Mouse (Mus musculus): ENCODE measurements around the gene Hpd.
A peak's percentile ranks its signal among the peaks of the same experiment; 100 is the strongest.

Gene Hpd

DNA sequence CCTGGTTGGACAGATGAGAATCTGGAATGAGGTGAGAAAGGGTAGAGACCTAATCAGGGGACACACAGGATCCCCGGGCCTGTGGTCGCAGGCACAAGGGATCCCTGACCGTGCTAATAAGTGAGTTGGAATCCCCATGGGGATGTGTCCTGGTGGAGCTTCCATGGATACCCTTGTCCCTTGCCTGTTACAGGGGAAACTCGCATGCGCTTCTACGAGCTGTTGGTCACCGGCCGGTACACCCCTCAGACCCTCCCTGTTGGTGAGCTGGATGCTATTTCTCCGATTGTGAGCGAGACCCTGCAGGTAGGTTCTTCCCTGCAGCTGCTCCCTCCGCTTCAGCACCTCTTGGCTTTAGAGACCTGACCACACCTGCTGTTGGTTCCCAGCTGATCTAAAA lies 36.2 kb downstream of the Hpd start:
- no peak for DNase-seq

GRCm38 (mm10) chr5:123144746-123145590 lies 37.6 kb downstream of the Hpd start:
- no peak for DNase-seq

DNA sequence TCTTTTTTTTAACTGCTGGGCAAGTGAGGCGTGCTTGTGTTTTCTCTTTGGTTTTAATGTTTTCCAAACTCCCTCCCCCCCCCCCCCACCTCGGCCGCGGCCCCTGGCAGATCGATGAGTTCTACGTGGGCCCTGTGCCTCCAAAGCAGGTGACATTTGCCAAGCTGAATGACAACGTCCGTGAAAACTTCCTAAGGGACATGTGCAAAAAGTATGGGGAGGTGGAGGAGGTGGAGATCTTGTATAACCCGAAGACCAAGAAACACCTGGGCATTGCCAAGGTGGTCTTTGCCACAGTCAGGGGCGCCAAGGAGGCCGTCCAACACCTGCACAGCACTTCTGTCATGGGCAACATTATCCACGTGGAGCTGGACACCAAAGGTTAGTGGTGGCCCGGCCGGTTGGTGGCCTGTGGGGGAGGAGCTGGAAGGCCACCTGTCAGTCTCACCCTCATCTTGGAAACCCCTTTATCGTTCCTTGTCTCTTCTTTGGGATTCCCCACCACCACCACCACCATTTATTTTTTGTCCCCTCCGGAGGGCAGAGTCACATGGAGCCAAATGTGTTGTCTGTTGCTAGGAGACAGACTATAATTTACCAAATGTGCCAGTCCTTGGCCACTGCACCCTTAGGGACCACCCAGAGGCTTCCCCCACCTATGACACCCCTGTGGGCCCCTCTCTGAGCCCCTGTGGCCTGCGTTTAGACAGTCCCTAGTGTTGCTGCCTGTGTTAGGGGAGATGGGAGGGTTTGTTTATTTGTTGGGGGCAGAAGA lies 38.4 kb downstream of the Hpd start:
- peak; percentile 21 to 35 for DNase-seq

- peak; percentile 41 to 54 for DNase-seq
Observed at GRCm38 (mm10) chr5:123143251-123143970, 39.1 kb downstream of the Hpd start.

DNA sequence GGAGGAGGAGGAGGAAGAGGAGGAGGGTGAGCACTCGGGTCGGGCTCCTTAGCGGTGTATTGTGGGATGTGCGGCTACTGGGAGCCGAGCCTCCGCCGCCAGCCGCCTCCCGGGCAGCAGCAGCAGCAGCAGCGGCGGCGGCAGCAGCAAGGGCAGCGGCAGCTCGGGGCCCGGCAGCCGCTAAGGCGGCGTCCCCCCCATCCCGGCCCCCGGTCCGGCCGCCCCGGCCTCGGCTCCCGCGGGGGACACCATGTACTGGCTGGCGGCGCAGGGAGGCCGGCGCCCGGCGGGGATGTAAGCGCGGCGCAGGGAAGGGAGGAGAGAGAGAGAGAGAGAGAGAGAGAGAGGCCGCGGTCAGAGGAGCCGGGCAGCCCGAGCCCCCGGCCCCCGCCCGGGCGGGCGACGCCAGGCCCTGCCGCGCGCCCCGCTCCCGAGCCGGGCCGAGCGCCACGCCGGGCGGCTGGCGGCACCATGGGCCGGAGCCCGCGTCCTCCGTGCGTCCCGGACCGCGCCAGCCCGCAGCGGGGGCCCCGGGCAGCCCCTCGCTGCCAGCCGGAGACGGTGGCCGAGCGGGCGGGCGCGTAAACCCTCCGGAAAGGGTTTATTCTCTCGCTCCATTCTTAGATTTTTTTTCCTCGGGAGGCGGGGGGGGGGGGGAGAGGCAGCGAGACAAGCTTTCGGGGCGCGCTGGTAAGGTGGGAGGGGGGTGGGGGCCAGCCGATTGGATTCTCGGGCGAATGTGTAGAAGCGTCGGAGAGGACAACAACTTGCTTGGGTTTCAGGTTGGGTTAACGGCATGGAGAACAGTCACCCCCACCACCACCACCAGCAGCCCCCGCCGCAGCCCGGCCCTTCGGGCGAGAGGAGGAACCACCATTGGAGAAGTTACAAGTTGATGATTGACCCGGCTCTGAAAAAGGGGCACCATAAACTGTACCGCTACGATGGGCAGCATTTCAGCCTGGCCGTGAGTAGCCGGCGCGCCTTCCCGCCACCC lies 40.1 kb downstream of the Hpd start, which contains the start of gene Setd1b:
Gene Setd1b, plus strand, starts transcription at position 33 of the 997 bp plus-strand sequence.
- DNase-seq = peak; percentile 71 to 73

DNA sequence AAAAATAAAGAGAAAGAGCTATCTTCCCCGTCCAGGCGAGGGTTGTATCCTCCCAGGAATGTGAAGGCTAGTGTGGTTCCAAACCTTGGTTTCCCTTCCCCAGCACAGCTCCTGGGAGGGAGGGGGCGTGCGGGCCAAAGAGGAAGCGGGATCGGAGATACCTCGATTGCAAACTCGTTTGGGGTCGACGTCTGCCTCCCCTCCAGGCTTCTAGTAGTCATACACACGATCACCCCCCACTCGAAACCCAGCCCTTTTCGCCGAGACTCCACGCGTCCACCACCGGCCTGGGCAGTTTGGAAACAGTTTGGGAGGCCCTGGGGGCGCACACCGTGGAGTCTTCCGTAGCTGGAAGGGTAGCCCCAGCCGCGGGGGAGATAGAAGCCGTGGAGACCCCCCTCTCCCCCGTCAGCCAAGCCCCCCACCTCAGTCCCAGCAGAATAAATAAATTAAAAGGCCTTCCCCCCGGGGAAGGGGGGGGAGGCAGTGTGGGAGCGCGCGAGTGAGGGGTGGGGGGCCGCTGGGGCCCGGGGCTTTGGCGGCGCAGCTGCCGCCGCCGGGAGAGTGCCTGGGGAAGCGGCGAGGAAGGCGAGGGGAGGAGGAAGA lies 40.9 kb downstream of the Hpd start:
- DNase-seq = peak; percentile 66 to 70

DNA sequence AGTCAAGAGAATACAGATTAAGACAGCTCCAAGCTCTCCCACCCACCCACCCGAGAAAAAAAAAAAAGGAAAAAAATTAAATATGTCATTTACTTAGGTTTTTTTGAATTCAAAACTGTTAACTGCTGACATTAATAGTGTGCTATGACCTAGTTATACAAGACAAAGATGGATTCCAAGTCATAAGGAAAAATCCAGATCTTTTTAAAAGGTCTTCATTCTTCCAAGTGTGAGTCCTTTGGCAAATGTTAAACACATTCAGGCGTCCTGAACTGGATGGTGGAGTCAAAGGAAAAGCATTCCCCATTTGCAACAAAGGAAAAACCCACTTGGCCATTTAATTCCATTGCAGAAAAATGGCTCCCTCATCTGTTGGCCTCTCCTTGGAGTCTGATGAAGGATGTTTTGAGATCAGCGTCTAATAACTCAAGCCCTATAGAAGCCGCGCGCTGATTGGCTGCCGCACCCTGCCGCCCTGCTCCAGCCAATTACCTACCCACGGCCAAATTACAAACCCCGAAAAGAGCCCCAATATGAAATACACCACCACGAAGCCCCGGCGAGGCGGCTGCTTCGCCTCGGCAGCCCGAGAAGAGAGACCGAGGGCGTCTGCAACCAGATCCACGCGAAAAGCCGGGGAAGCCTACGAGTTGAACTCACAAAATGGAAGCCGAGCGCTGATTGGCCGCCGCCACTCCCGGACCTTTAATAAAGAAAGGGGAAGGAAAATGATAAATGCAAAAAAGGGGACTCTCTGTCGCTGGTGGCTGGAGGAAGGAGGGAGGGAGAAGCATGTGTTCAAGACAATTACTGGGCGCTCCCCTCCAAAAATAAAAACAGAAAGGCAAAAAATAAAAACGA lies 41.6 kb downstream of the Hpd start:
- DNase-seq = peak; percentile 95

GRCm38 (mm10) chr5:123139722-123140627 lies 42.6 kb downstream of the Hpd start:
- peak; percentile 33 to 57 for DNase-seq

- DNase-seq = peak; percentile 90 to 94
Observed at GRCm38 (mm10) chr5:123138953-123139721, 43.4 kb downstream of the Hpd start.

GRCm38 (mm10) chr5:123138230-123138911 lies 44.2 kb downstream of the Hpd start:
- DNase-seq = peak in 1 of 2 experiments; percentile 50

GRCm38 (mm10) chr5:123137910-123138229 lies 44.7 kb downstream of the Hpd start:
- no peak for DNase-seq

GRCm38 (mm10) chr5:123137044-123137909 lies 45.2 kb downstream of the Hpd start:
- DNase-seq = peak; percentile 64 to 73

DNA sequence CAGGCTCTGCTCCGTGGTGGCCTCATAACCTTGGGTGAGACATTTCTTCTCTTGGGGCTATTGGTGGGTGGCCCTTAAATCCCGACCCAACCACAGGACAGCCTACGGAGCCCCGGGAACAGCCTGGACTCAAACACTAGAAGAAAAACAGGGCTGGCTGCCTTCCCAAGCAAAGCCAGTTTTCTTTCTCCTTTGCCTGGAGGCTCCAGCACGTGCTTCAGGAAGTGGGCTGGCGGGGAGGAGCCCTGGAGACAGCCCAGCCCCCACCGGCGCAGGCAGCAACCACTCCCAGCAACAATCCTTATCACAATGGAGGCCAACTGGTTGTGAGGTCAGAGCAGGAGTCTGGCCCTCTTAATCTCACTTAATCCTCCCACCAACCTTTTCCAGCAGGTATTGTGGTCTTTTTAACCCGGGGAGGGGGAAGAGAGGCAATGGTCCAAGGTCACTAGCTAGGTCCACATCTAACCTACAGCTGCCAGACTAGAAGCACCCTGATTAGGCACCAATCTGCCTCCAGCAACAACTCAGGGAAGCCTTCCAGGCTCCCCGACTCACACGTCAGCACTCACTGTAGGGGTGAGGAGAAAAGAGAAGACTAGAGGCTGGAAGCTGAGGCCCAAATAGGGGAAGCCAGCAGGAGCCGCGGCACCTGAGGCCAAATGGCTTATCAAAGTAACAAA lies 46.0 kb downstream of the Hpd start:
- peak; percentile 68 for DNase-seq

GRCm38 (mm10) chr5:123135471-123136360 lies 46.8 kb downstream of the Hpd start:
- DNase-seq = peak; percentile 67 to 68

- DNase-seq = no peak
Observed at GRCm38 (mm10) chr5:123134875-123135382, 47.6 kb downstream of the Hpd start.

Measured in cerebellum, adult 18-20 months (tissue).